Mouse (Mus musculus): Measurements from ENCODE around the gene Tnfrsf22.
"Not testable (repeated sequence)": the region's sequence is repeated elsewhere in the genome, so short reads cannot be mapped to it uniquely, and the experiment has no call there.

Gene Tnfrsf22

DNA sequence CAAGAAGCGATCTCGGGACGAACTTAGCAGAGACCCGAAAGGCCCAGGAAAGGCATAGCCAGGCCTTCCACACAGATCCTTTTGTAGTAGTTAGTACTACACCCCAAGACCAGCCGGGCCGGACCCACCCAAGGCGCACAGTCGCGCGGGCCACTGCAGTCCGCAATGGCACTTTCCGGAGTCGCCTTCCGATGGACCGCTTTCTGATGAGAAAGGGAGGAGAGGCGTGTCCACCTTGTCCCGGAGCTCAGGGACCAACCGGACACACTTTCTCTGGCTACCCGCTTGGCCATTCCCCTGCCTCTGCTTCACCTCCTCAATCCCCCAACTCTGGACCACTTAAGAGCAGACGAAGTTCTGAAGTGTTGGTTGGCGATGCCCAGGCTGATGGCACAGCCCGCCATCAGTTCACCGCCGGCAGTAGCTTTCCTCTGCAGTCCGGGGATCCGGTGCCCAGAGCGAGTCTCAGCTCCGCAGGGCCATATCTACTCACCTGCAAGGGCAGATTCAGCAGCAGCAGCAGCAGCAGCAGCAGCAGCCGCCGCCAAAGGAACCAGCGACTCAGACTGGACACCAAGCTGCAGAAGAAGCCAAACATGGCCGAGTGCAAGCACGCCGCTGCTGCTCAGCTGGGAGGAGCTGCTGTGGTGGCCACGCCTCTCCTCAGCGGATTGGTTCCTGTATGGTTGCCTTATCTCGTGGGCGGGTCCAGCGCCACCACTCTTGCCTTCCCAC is at the start of gene Tnfrsf22:
Gene Tnfrsf22 (minus strand): TSS at position 628 of the 735 bp plus-strand sequence.
- peak; percentile 82 for DNase-seq

DNA sequence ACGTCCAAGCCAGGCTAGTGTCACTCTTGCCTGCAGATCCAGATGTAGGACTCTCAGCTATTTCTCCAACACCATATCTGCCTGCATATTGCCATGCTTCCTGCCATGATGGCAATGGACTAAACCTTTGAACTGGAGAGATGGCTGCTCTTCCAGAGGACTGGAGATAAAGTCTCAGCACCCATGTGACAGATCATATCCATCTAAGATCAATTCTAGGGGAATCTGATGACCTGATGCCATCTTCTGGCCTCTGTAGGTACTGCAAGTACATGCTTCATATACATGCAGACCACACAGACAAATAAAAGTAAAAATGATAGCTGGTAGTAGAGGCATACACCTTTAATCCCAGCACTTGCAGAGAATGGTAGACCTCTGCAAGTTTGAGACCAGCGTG is 46.7 kb upstream of the Tnfrsf22 start:
- DNase-seq: peak; percentile 68

- DNase-seq: peak; percentile 3
Measured at GRCm38 (mm10) chr7:143694550-143694949, 45.1 kb upstream of the Tnfrsf22 start.

- no peak for DNase-seq
Measured at GRCm38 (mm10) chr7:143692746-143693510, 43.5 kb upstream of the Tnfrsf22 start.

GRCm38 (mm10) chr7:143691909-143692308 is 42.4 kb upstream of the Tnfrsf22 start:
- no peak for DNase-seq

- DNase-seq: no peak
Measured at GRCm38 (mm10) chr7:143691181-143691580, 41.7 kb upstream of the Tnfrsf22 start.

DNA sequence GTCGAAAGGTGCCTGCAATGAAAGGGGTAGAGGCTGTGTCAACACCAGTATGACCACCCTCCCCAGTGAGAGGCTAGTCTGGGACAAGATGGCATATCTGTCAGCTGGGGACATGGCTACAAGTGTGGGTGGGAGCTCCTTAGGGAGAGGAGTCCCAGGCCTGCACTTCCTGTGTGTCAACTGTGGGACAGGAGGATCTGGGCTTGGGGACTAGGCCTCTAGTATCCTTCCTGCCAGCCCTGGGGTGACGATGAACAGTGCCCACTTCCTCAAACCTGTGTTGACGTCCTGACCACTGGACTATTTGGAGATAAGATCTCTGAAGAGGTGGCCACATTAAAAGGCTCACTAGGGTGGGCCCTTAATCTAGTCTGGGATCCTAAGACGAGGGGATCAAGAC is 40.5 kb upstream of the Tnfrsf22 start:
- DNase-seq: no peak

- DNase-seq: no peak
Measured at GRCm38 (mm10) chr7:143689481-143689880, 40.0 kb upstream of the Tnfrsf22 start.

- not testable (repeated sequence) for DNase-seq
Measured at GRCm38 (mm10) chr7:143686676-143687075, 37.2 kb upstream of the Tnfrsf22 start.

GRCm38 (mm10) chr7:143686191-143686590 is 36.7 kb upstream of the Tnfrsf22 start:
- not testable (repeated sequence) for DNase-seq

- DNase-seq: peak; percentile 70
Measured at GRCm38 (mm10) chr7:143685359-143686067, 36.1 kb upstream of the Tnfrsf22 start, which contains the start of gene Tnfrsf23. TSS of gene Tnfrsf23 (minus strand) at chr7:143685872.

DNA sequence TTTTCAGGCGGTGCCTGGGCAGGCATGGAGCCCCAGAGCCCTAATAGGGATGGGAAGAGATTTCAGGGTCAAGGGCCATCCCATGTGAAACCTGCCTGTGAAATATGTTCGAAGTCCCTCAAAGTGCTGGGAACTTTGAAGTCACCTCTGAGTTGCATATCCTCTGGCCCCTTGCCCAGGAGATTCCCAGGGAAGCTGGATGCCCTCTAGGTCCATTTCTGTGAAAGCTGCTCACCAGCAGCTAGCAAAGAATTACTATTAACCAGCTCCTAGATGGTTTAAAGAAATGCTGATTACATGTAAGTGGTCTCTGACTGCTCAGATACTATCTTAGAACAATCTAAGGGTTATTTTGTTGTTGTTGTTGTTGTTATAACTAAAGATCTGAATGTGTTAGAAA is 35.1 kb upstream of the Tnfrsf22 start:
- not testable (repeated sequence) for DNase-seq

DNA sequence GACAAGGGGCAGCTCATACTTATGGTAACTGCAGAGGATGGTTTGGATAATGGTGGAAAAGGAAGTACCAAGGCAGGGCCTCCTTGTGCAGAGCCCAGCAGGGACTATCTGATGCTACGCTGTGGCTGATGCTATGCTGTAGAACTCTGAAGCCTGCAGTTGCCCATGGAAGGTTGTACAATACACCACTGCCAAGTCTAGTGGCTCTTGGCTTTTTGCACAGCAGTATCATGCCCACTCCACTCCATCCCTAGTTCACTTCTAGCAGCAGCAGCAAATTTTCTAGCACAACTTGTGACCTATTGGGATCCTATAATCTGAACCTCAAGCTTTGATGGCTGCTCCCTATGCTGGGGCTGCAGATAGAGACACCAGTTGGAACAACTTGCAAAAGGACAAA is 32.1 kb upstream of the Tnfrsf22 start:
- DNase-seq: no peak

DNA sequence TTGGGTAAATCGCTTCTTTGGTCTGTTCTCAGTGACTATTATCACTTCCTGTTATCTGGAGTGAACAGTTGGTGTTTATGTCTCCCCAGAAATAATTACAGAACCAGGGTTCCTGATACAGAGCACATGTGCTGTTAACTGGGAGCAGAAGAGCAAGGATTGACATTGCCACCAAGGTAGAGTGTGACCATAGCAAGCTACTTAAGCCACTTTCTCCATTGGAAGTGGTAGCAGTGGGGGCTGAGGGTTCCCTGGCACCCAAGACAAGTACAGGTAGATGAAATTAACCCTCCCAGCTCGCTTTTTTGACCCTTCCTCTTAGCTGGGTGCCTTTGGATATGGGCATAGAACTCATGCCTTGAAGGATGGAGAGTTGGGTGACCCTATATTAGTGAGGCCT is 31.4 kb upstream of the Tnfrsf22 start:
- not testable (repeated sequence) for DNase-seq

DNA sequence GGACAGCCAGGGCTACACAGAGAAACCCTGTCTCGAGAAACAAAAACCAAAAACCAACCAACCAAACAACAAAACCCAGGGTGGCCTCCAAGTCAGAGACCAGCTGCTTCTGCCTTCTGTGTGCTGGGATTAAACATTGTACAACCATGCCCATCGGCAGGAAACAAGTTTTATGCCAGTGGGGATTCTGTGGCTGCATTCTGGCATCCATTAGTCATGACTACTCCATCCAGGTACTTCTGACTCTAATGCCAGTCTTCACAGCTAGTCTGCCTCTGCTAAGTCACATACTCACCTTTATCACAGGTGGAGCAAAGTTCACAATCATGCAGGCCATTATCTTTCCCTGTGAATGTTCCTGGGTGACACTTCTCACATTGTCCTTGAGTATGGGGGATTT is 30.2 kb upstream of the Tnfrsf22 start:
- DNase-seq: not testable (repeated sequence)

DNA sequence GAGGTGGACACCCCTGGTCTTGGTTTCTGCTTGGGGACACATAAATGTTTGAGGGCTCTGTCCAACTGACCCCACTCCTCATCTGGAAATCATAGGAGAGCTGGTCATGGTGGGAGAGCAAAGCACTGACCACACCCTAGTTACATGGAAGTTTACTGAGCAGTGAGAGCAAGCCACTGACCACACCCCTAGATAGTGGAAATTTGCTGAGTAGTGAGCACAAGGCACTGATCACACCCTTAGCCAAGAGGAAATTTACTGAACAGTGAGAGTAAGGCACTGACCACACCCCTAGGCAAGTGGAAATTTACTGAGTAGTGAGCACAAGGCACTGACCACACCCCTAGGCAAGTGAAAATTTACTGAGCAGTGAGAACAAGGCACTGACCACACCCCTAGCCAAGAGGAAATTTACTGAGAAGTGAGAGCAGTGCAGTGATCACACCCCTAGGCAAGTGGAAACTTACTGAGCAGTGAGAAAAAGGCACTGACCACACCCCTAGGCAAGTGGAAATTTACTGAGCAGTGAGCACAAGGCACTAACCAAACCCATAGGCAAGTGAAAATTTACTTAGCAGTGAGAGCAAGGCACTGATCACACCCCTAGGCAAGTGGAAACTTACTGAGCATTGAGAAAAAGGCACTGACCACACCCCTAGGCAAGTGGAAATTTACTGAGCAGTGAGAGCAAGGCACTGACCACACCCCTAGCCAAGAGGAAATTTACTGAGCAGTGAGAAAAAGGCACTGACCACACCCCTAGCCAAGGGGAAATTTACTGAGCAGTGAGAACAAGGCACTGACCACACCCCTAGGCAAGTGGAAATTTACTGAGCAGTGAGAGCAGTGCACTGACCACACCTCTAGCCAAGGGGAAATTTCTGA is 17.2 kb upstream of the Tnfrsf22 start:
- no peak for DNase-seq

DNA sequence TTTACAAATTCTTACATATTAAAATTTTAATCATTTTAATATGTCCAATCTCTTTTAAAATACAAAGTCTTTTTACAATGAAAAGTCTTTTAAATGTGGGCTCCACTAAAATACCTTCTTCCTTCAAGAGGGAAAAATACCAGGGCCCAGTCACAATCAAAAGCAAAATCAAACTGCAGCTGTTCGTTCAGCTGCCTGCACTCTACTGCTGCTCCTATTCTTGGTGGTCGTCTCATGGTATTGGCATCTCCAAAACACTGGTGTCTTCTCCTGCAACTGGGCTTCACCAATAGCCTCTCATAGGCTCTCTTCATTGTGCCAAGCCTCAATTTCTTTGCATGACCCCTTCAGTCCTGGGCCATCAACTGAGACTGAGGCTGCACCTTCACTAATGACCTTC is 14.0 kb upstream of the Tnfrsf22 start:
- DNase-seq: no peak

GRCm38 (mm10) chr7:143660797-143661196 is 11.3 kb upstream of the Tnfrsf22 start:
- no peak for DNase-seq

GRCm38 (mm10) chr7:143649769-143650346 is 397 bp upstream of the Tnfrsf22 start:
- DNase-seq: not testable (repeated sequence)

GRCm38 (mm10) chr7:143643949-143644348 is 5.5 kb downstream of the Tnfrsf22 start:
- DNase-seq: not testable (repeated sequence)

- DNase-seq: no peak
Measured at GRCm38 (mm10) chr7:143636674-143637073, 12.8 kb downstream of the Tnfrsf22 start.

GRCm38 (mm10) chr7:143631503-143631902 is 18.0 kb downstream of the Tnfrsf22 start:
- no peak for DNase-seq

Data from thymus, postnatal 4 days (tissue).